Mouse (Mus musculus) cerebellum, adult 9-10 months (tissue): ENCODE measurements around the gene Appl1.
A peak's percentile ranks its signal among the peaks of the same experiment; 100 is the strongest.

Experiments used
- DNase-seq: peaks from one replicate; pipeline ENCODE4 v3.0.0; 2022

Appl1 gene

DNA sequence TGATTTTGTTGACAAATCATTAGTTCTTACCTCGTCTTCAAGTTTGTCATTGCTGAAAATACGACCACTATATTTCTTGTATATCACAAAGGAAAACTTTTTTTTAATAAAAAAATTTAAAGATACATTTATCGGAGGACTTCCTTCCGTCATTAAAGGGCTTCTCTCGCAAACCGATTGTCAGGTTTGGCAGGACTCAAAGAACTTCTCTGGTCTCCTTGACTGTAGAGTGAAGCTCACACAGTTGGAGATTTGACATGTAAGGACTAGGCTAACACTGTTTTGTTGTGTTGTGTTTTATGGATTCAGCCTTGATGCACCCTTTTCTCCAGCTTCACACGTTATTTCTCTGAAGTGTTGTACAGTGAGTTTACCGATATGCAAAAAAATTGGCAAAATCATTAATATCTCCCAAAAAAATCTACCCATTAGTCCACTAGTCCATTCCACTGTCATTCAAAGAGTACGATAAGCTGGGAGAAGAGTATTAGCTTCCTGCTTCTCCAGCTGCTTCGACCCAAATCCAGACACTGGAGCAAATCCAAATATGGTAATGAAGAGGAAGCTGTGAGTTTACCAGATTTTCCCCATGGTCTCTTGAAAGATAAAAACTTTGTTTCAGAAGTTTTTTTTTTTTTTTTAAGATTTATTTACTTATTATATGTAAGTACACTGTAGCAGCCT lies at the start of gene Appl1:
Gene Appl1 (minus strand): TSS at position 127 of the 684 bp plus-strand sequence.
- peak; percentile 38 for DNase-seq

DNA sequence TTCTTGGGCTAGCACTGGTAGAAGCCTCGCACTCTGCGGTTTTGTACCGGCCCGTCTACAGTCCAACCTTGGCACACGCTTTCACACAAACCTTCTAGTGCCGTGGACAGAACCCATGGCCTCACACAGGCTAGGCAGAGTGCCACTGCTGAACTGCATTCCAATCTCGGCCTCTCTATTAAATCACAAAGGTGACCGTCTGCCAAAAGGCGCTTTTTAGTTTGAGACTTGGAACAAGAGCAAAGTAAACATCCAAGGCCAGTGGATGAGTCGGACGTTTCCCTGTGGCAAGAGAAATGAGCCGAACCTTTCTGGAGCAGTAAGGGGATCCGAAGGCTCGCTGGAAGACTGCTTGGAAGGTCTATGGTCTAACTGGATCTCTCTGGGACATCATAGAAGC lies 48.8 kb upstream of the Appl1 start:
- no peak for DNase-seq

DNA sequence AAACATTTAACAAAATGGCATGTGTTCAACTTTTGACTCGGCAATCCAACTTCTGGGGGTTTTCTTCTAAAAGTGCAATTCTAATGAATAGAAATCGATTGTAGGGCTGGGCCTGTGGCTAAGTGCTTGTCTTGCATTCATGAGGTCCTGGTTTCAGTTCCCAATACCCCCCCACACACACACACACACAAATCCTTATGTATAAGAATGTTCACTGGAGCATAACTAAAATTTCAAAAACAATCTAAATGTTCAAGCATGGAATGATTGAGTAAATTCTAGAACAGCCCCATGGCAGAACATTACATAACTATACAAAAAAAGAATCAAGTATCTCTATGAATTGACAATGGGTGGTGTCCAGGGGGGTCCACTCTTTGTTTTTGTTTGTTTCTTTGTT lies 46.9 kb upstream of the Appl1 start:
- DNase-seq: no peak

DNA sequence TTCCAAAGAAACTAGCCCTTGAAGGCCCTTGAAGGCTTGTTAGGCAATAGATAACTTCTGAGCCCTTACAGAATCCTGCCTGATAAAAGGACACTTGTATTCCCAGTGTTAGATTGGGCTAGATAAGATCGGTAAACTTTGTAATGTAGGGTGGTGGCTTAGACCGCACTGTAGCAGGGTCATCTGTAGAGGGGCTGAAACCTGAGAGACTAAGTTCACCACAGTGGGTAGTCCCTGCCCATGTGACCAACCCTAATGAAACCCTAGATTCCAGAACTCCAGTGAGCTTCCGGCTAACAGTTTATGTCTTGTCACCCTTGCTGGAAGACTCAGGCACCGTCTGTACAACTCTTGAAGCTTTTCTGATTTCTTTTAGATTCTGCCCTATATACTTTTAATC lies 42.6 kb upstream of the Appl1 start:
- DNase-seq: no peak

DNA sequence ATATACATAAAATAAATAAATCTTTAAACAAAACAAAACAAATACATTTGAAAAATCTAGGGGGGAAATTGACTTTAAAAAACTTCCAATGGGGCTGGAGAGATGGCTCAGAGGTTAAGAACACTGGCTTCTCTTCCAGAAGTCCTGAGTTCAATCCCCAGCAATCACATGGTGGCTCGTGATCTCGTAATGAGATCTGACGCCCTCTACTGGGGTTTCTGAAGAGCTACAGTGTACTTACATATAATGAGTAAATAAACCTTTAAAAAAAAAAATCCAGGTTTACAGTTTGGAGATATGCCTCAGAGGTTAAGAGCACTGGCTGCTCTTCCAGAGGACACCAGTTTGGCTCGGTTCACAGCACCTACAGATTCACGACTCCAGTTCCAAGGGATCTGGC lies 40.5 kb upstream of the Appl1 start:
- DNase-seq: no peak

DNA sequence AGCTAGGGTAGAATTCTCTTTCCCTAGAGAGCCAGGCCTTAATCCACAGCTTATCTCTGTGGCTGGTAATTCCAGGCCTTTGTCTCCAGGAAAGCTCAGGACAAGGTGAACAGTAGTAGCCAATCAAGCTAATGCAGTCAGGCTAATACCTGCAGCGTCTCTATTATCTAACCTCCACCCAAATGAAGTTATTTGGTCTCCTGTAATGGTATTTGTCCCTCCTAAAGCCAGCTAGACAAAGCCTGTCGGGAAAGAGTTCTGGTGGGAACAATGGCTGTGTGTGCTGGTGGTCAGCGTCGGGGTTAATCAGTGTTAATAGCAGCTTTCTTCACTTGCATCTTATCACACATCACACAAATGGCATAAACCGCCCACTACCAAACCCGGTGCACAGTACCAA lies 34.9 kb upstream of the Appl1 start:
- DNase-seq: no peak

DNA sequence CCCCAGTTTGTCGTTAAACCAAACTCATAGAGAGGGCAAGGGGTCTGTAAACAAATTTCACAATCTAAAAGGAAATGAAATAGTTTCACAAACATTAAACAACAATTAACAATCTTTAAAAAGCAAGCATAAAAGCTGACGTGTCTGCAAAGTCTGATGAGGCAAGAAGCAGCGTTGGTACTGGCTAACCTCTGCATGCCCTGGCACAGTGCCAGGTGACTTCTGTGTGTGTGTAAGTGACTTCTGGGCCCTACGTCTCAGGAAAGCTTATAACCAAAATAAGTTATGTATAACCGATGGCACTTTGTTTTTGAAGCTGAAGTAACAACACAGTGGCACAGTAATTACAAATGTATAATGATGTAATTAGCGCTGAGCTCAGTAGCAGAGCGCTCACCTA lies 33.9 kb upstream of the Appl1 start:
- no peak for DNase-seq

DNA sequence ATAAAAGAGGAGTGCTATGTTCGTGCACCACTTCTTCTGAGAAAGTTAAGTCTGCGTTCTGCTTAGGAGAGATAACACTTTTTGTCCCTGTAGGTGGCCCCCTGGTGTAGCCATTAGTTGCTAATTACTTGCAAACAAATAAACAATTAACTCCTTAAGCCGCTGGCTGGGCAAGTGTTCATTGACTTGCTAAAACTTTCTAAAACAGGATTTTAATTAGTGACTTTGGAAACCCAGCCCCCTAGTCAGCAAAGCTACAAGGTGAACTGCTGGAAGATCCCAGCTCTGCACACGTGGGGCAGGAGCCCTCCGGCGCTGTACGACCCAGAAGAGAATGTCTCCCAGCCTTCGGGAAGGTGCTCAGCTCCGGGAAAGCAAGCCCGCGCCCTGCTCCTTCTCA lies 29.4 kb upstream of the Appl1 start:
- no peak for DNase-seq

DNA sequence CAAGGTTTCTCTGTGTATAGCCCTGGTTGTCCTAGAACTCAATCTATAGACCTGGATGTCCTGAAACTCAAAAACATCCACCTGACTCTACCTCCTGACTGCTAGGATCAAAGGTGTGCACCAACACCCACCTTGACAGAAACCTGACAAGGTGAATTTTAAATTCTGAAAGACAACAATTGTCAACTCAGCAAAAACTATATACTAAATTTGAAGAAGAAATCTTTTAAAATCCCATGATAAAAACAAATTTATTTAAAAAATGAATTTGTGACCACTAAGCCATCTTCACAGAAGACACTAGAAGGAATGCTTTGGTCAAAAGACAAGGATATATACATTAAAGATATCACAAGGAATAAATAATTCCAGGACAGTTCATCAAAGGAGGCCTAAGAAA lies 25.2 kb upstream of the Appl1 start:
- no peak for DNase-seq

DNA sequence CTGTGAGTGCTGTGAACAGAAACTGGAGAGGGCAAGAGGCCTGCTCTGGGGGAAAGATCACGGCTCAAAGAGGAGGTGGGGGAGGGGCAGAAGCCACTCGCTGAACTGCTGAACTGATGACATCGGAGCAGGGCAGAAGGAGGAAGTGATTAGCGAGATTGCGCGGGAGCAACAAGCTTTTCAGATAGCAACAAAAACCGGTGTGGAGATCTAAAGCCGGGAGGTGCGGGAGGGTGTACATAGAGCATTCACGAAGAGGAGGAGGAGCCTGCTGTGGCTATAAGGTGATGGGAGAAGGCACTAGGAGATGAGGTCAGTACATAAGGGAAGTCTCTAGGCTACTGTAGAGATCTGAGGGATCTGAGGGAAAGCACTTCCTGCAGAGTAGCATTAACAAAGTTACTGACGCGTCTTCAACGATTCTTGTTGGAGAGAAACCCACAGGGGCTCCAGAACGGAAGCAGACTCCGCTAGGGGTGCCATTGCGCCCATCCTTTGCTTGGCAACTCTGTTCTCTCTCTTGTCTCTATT lies 23.2 kb upstream of the Appl1 start, which contains the start of gene Hesx1:
Gene Hesx1 (plus strand): TSS at position 206 of the 531 bp plus-strand sequence.
- DNase-seq: peak; percentile 4

DNA sequence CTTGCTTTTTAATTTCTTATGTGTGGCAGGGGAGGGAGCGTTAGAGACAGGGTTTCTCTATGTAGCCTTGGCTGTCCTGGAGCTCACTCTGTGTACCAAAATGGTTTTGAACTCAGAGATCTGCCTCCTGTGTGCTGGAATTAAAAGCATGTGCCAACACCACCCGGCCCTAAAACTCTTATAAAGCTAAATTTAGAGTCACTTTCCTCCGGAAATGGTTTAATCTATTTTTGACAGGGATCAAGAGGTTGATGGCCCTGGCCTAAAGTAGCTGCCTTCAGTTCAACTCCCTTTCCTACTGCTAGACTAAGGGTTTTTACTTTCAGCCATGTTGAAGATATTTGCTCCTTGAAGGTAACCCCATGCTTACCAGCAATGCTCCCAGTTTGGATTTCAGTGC lies 22.4 kb upstream of the Appl1 start:
- no peak for DNase-seq

DNA sequence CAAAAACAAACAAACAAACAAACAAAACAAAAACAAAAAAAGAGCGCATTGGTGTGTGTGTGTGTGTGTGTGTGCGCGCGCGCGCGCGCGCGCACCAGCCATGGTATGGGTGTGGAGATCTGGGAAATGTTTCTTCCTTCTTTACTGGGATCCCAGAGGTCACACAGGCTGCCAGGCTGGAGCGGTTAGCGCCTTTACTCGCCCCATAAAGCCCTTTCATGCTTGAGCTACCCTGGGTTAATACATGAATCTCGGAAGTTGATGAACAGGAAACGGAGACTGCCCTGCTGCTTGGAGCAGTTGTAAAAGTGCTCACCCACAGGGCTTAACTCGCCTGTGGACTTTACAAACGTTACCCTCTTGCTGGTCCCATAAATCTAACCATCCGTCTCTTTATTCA lies 20.6 kb upstream of the Appl1 start:
- no peak for DNase-seq

DNA sequence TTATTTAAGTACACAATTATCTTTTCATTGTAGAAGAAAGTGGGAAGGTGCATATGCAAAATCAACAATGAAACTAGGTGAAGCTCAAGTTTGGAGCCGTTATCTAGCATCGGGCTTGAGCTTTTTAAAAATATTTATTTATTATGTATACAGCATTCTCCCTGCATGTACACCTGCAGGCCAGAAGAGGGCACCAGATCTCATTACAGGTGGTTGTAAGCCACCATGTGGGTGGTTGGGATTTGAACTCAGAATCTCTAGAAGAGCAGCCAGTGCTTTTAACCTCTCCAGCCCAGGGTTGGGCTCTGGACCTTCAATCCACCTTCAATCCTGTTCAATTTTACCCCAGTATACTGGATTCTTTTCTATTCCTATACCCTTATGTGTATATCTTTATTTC lies 17.7 kb upstream of the Appl1 start:
- no peak for DNase-seq

DNA sequence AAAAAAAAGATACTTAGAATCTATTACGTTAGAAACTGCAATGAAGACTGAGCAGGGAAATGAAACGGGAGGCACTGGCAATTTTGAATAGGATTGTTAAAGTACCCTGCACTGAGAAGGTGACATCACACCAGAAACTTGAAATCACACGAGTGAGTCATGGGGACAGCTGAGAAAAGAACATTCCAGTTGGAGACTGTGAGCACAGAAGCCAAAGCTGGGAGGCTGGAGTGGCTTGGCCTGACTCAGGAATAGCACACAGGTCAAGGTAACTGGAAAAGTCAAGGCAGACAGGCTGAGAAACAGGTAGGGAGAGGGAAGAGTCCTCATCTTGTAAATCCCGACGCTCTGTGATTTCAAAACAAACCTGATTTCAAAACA lies 11.1 kb upstream of the Appl1 start:
- no peak for DNase-seq

DNA sequence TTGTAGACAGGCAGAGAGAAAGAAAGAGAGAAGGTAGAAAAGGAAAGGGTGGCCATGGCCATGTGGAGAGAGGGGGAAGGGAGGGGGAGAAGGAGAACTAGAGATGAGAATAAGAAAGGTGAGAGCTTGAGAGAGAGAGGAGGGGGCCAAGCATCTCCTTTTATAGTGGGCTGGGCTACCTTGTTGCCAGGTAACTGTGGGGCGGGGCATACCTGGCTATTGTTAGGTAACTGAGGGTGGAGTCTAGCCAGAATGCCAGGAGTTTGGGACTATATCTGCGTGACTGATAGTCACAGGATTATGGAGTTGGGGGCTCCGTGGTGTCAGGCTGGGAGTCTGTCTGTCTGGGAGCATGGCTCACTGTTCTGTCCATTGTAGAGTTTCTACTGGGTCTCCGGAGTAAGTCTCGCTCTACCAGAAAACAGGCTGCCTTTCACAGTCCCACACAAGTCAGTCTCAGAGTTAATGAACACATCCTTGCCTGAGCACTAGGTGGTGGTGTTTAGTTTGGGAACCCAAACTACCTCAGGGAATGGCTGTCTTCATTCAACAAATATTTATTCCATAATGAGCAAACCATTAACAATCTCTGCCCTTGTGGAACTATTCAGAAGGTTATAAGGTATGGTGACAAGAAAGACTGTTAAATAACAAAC lies 10.6 kb upstream of the Appl1 start:
- no peak for DNase-seq

DNA sequence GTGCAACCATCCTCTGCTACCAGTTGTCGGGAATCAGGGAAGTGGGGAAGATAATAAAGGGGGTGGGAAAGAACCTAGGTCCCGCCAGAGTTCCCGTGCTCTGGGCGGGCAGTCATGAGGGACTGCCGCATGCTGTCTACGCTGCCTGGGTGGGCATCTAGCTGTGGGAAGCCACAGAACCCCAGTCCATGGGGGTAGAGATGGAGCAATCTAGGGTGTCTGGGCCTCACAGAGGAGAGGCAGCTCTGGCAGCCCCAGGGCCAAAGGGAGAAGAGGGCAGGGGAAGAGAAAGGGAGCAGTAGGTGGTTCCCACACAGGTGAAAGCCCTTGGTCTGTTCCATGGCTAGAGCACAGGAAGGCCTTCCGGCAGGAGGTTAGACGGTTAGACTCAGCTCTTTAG lies 10.0 kb upstream of the Appl1 start:
- DNase-seq: no peak

DNA sequence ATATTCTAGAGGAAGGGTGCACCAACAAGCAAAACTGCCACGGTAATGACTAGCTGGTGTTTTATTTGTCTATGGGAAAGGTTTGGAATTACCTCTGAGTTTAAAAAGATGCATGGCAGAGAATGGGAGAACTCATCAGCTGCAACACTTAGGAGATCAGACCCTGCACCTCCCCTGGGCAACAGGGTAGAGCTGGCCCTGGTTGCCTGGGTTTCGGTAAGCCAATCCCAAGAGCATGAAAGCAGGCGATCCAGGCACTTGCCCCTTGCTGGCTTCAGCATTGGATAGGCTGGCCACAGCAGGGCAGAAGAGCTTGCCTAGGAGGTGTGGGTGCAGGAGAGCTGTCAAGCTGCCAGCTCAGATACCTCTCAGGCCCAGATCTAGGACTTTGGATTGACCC lies 8.8 kb upstream of the Appl1 start:
- DNase-seq: no peak

DNA sequence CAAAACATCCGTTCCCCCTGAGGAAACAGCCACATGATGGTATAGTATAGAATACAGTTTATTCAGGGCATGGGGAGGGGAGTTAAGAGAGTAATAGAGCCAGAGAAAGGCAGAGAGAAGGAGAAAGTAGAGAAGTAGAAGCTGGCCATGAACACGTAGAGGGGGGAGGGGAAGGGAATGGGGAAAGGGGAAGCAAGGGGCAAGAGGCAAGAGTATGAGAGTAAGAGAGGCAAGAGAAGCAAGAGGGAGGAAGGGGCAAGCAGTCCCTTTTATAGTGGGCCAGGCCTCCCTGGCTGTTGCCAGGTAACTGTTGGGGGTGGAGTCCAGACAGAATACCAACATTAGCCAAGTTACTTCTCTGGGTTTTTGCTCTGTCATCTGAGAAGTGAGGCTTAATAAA lies 6.5 kb upstream of the Appl1 start:
- DNase-seq: no peak

DNA sequence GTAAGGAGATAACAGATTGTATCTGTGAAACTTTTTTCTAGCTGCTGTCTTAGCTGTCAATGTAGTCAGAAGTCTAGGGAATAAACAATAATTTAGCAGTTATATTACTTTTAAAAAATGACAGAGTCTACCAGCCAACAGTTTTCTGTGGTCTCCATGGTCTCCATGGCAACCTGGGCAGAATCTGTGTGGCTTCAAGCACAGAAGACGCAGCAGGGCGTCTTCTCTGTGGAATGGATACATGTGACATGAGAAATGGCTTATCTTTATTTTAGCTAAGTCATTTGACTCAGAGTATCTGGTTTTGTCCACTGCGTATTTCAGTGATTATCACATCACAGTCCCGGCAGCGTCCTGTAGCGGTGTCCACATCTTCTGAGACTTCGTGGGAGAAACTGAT lies 5.2 kb upstream of the Appl1 start:
- no peak for DNase-seq

DNA sequence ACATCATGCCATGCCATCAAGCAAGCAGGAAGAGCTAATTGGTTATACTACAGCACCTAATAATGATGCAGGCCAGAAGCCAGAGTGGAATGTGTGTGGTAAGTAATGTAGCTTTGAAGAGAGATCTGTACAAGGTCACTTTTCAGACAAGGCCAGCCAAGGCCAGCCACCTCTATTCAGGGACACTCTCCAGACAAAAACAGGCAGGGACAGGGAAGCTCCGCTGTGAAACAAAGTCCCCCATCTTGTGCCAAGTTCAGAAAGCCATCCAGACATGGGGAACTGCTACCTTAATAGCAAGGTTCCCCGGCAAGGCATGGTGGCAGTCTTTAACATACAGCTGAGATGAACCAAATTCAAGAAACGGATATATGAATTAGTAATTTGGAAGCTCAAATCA lies 4.5 kb upstream of the Appl1 start:
- no peak for DNase-seq

DNA sequence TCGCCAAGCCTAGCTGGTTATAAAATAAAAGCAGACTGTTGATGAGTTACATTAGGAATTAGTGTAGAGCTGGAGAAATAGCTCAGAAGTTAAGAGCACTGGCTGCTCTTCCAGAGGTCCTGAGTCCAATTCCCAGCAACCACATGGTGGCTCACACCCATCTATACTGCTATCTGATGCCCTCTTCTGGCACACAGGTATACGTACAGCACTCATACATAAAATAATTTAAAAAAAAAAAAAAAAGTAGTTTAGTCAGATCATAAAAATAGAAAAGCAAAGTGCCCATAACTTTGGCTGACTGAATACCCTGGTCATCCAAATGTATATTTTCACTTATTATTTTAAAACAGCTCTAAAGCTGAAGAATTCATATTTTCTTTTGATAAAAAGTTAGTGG lies 2.1 kb upstream of the Appl1 start:
- DNase-seq: no peak

DNA sequence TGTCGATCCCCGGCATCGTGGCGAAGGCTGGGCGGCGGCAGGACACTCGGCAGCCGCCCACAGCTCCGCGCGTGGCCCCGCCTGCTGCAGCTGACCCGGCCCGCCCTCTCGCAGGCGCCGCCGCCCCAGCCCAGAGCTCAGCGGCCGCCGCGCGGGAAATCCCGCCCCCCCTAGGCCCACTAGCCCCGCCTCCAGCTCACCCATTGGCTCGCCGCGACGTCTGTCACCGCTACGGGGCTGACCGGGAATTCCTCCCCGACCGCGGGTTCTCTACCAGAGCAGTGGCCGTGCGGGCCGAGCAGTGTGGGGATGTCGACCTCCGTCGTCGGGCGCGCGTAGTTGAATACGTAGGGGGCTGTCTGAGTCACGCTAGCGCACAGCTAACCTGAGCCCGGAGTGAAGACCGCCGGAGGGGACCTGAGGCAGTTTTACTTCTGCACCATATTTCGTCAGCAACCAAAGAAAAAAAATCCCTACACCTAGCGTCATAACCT lies 546 bp downstream of the Appl1 start:
- peak; percentile 93 for DNase-seq

DNA sequence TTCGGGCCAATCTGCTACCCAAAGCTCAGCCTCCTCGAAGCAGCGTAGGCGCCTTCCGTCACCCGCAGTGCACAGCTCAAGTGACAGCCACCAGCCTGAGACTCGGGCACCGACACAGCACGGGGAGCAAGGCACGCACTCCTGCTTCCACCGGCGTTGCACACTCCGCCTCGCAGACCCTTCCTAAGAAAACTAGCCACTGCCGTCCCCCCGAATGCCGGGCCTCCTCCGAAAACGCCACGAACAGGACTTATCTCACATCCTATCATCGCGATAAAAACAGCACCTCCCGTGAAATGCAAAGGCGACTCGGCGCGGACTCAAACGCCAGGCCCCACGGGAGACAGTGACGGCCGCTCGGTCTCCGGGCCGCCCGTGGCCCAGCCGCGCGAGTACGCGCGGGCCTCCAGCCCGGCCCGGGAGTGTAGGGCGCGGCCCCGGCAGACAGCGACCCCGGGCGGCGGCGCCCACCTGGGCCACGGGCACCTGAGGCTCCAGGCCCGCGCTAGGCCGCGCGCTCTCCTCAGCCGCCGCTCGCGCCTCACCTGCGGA lies 1.1 kb downstream of the Appl1 start:
- peak; percentile 77 for DNase-seq

DNA sequence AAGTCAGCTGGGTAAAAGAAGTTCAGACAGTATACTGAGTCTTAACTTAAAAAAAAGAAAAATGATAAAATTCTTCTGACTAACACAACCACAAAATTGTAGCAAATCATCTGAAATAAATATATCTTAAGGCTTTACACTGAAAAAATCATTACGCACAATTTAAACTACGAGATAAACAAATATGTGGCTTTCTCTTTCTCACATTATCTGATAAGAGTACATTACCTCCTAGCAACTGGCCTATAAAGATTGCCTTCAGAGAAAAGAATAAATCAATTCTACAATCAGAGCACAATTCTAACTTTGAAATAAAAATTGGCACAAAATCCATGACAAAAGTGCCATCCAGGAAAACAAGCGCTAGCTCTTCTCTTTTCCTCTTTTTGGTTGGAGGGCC lies 1.9 kb downstream of the Appl1 start:
- DNase-seq: no peak
